Mouse (Mus musculus): ENCODE data around the gene Gpr180.

DNA sequence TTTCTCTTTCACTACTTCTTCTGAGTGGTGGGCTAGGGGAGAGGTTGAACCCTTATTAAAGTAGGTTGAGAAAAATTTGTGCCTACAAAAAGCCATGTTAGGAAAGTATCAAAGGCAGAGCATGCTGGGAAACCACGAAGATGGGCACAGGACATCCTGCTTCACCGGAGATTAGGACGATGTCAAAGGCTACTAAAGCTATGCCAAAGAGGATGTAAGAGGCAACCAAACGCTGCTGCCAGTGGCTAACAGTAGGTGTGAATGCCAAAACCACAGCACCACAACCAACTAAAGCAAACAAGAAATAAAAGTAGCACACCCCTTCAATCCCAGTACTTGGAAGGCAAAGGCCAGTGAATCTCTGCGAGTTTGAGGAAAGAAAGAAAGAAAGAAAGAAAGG, 12.8 kb upstream of the Gpr180 start:
- TF ChIP-seq POLR2A (IDR thresholded peaks at IDR 0.05; ENCODE audit: borderline replicate concordance, extremely low read depth, insufficient read depth, insufficient read length, poor library complexity, severe bottlenecking) (no peak), CTCF (IDR thresholded peaks at IDR 0.05; ENCODE audit: borderline replicate concordance, extremely low read depth, insufficient read depth, insufficient read length) (no peak)

All from brain, embryonic 14.5 days (tissue).